Mouse (Mus musculus): ENCODE results near the gene Neo1.

DNA sequence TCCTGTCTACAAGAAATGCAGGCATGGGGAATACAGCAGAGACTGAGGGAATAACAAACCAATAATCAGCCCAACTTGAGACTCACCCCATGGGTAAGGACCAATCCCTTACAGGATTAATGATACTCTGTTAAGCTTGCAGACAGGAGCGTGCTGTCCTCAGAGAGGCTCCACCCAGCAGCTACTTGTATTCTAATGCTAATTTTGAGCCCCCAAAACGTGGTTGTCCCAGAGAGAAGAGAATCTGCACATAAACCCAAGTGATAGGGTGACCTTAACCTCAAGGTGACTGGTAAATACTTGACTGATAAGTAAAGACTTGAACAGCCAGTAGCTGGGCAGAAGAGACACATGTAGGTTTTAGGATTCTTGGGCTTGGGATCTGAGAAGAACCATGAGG is 68.9 kb downstream of the Neo1 start:
- TF ChIP-seq CTCF (conservative IDR thresholded peaks at IDR 0.05; ENCODE audit: insufficient read depth, insufficient read length, low read depth, low read length) = no peak
- no peak for TF ChIP-seq POLR2A (IDR thresholded peaks at IDR 0.05; ENCODE audit: low read depth, low read length)
